Mouse (Mus musculus) lung, postnatal 25 days (tissue): ENCODE measurements at regions not wholly inside any gene's neighbourhood (a gene's known extent, or its start where the extent isn't known, plus 50 kb on each side); places are given as distances from the start of the nearest gene placed in this dataset.

Experiments
- DNase-seq: peaks from one replicate; pipeline ENCODE4 v3.0.0; 2022; ENCODE audit warnings: low spot score

DNA sequence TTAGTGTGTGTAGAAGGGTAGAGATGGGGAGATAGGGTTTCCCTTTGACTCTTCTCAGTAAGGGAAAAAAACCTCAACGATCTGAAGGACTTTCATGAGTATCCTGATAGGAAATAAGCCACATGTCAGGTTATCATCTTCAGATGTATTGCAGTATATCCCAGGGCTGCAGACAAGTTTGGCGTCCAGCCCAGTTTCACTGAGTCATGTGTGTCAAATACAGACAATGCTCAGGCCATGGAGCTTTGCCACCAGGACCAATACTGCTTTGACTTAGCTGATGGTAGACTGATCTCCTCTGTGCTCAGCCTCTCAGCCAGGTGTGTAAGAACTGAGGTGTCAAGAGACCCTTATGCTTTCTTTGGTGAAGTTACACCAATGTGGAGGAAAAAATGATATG is 62.9 kb downstream of the Cst10 start:
- DNase-seq = no peak

DNA sequence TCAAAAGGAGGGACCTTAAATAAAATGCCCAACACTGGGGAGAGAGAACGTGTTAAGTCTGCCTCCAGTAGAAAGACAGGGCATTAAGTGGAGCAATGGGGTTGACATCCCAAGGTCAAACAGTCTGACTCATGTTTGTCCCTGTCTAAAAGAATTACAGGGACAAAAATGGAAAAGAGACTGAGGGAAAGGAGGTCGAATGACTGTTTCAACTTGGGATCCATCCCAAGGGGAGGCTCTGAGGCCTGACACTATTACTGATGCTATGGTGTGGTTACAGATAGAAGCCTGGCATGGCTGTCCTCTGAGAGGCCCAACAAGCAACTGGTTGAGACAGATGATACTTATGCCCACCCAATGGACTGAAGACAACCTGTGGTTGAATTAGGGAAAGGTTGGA is 67.6 kb downstream of the Cst10 start:
- DNase-seq = no peak

DNA sequence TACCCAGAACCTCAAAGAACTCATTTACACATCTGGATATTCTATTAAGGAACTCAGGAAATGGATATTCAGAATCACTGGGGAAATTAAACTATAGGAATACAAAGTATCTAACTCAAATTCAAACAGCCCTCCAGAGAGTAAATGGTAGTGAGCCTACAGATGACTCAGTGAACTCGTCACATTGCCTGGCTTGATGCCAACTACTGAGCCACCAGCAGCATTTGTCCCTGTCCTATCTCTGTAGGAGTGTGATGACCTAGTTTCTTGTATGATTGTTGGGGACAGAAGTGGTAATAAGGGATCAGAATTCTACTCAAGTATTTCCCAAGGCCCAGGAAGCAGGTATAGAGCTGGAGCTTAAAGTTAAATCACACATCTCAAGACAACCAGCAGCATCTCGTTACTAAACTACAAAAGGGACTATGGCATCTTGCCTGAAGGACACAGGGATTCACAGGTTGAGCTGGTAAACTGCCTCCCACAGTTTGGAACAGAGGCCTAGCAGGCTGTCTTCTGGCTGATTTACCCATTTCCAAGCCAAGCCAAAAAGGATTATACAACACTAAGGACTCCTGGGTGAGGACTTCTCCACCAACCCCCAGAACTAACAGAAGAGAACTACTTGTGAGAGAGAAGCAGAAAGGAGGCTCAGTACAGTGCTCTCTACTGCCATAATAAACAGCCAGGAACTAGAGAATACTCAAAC is 88.6 kb downstream of the Cst10 start:
- no peak for DNase-seq

DNA sequence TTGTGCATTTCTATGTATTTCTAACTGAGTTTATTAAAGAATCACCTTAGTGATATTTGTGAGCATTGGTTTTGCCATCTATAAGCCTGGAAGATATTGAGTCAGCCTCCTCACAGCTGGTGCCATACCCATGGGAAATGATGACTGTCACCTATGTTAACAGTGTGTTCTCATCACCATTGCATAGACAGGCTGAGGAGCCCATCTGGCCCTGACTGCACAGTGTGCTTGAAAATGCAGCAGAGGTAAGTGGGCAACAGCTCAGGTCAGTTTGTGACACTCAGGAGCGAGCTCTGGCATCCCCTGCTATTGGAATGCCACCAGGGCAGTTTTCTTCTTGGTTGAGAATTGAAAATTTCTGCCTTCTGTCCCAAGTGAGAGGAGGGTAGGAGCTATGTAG is 108.0 kb downstream of the Cst10 start:
- DNase-seq = no peak

DNA sequence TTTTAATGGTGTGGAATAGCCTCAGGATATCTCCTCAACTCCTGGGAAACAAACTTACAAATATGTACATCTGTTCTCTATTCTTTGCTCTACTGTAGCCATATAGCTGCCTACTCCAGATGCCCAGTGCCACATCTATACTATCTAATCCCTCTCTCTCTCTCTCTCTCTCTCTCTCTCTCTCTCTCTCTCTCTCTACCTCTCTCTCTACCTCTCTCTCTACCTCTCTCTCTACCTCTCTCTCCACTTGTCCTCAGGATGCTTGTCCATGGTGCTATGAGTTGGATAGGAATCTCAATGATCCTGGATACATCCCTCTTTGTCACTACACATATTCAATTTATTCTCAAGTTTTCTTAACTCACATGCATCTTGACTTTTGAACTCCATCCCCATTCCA is 119.6 kb downstream of the Cst10 start:
- DNase-seq = no peak

DNA sequence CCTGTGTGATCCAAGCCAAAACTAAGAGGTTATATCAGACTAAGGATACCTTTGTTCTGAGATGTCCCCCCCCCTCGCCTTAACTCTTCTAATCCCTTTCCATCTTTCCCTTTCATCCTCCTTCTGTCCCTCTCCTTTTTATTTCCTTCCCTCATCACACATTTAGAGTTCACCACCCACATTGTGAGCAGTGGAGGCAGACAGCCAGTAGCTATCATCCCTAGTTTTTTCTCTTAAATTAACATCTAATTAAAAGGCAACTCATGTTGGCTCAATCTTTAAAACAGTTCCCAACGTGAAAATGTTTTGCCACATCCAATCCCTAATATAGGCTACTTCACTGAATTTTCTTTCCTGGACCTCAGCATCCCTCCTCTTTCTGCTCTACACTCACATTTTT is 138.0 kb downstream of the Cst10 start:
- no peak for DNase-seq

DNA sequence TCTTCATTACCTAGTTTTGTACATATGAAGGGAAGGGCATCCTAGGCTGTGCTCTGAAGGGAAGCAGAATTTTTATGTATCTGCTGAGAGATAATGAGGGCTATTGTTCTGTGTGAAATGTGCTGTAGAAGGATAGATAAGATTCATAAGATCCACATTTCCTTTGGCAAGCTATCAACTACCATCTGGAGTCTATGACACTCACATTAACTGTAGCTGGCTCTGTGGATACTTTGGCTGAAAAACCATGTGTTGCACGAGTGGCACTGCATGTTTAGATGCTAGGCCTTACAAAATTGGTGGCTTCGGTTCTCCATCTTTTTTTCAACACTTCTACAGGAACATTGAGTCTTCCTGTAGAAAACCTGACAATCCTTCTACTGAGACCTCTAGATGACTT is 140.9 kb downstream of the Cst10 start:
- DNase-seq = no peak

DNA sequence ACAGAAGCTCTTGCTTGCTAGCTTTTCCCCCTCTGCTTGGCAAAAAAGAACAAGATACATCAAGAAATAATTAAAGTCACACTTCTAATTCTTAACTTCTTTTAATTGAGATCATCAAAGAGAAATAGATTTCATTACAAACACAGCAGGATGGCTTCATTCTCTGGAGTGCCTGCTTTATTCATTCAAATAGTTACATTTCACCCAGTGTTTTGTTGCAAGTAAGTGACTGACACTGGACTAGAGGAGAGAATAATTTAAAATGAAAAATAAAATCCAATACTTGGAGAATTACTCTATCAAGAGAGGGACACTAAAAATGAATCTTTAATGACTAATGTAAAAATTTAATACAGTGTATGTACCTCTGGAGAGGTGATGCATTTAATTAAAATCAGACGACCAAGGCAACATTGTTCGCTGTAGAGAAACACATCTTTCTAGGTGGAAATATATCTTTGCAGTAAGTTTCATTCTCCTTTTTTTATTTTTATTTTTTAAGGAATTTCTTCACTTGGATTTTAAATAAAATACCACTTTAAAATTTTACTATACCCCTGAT is 141.9 kb downstream of the Cst10 start:
- DNase-seq = no peak

DNA sequence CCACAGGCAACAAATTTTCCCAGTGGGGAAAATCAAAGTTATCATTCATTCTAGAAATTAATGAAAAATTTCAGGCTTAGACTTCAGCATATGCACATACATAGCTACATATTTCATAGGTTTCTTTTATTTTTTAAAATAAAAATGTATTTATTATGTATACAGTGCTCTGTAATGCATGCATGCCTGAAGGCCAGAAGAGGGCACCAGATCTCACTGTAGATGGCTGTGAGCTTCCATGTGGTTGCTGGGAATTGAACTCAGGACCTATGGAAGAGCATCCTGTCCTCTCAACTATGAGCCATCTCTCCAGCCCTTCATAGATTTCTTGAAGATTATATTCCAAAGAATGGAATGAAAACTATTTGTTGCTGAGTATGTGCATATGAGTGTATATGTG is 150.4 kb downstream of the Cst10 start:
- no peak for DNase-seq

DNA sequence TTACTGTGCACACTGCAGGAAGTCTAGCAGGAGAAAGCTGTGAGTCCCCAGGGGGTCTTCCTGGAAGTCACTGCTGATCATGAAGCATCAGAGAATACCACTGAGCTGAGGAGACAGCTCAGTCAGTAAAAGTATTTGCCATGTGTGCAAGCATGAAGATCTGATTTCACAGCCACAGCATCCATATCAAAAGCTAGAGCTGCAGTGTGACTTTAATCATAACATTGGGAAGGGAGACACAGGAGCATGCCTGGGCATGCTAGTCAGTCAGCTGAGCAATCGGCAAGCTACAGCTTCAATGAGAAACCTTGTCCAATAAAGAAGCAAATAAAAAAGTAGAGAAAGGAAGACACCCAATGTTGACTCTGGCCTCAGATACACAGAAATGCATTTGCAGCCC is 168.9 kb downstream of the Cst10 start:
- no peak for DNase-seq

DNA sequence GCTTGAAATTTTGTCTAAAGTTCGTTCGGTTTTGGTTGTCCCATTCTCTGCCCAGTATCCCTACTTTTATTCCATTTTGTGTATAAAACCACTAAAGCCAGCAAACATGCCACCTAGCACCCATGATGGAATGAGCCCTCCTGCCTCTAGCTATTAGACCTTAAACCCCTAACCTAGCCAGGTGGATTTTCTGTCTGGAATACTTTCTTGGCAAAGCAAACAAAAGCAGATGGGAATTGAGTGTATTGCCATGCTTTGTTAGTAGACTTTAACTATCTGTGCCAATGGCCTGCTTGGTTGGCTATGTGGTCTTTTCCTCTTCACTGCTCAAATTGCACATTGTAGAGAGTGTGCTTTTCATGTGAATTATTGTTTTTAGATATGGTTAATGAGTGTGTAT is 197.7 kb downstream of the Cst10 start:
- DNase-seq = no peak

DNA sequence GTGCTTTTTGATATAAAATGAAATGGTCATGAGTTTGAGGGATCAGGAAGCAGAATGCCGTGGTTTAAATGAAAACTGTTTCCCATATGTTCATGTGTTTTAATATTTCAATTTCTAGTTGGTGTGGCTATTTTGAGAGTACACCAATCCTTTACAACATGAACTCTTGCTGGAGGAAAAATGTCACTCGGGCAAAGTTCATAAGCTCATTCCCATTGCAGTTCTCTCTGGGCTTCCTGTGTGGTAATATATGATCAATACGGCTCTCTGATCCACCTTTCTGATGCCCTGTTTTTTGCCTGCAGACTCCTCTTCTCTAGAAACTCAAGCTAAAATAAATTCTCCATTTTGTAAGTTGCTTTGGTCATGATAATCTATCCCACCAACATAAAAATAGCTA is 208.5 kb downstream of the Cst10 start:
- DNase-seq = no peak

DNA sequence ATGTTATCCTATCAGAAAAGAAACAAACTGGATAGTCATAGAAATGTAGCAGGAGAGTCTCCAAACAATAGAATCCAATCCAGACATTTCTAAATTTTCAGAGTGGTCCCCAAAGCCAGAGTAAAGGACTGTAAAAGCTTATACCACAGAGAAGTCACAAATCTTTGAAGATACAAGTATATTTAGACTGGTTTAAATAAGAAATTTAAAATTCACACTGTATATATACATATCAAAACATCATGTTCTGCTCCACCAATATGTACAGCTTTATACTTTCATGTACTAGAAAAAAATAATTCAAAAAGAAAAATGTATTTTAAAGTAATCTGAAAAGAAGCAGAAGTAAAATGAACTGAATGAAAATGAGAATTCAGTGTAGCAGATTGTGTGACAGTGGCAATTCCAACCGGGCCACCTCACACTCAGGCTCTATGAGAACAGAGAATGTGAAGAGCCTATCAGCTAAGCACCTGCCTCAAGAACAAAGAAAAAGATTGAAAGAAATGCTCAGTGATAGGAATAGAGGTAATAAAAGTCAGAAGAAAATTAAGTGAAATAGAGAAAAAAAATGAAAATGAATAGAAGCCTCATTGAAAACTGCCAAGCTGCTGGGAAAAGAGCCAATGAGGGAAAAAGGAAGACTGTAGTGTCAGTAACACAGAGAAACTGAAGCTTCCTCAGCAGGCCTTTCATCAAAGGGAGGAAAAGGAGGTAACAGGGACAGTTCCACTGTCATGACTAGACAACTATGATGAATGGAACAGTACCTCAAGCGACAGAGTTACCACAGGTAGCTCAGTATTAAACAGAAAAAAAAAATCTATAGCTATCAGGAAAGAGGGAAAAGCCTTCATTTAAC is 209.5 kb downstream of the Cst10 start:
- DNase-seq = no peak

DNA sequence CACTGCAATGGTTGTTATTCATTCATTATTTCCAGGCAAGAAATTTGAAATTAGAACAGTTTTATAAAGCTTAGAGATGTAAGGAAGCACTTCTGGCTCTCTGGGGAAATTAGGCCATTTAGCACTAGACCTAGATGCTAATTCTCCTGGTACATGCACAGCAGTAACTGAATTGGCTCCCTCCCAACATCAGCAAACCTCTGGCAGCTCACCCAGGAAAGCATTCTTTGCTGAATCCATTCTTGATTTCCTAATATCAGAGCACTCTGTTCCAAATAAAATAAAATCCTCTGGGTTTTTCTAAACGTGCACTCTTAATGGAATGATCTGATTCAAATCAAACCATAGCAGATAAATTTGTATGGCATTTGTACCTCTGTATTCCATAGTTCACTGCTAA is 203.4 kb upstream of the Syndig1 start:
- peak; percentile 8 for DNase-seq

DNA sequence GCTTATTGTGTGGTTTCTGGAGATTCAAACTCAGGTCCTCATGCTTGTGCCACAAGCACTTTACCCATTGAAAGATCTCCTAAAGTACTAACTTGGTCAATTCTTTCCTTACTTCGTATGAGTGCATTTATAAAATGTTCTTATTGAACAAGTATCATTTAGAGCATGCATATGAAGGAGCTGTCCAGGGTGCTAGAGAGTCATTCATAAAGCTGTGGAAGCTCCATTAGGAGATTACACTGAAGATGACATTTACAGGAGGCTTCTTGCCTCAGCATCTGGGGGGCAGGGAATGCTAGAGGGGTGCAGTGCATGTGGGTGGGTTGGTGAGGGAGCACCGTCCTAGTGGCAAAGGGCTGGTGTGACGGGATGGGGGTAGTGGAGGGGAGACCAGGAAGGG is 187.8 kb upstream of the Syndig1 start:
- DNase-seq = no peak

DNA sequence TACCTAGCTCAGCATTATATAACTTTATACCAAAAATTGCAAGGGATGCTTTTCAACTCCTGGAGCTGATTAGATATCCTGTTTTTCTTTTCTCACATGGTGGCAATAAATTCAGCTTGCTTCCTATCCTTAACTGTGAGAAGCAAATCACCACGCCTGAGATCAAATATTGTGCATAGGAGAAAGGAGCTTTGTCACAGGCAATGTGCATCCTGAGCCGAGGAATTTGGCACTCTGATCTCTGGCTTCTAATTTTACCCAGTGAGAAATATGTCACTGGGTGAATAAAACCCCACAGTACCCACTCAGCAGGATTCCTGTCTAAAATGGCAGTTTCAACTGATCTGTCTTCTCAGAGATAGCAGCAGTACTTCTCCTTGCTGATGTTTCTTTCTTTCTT is 177.2 kb upstream of the Syndig1 start:
- DNase-seq = no peak

DNA sequence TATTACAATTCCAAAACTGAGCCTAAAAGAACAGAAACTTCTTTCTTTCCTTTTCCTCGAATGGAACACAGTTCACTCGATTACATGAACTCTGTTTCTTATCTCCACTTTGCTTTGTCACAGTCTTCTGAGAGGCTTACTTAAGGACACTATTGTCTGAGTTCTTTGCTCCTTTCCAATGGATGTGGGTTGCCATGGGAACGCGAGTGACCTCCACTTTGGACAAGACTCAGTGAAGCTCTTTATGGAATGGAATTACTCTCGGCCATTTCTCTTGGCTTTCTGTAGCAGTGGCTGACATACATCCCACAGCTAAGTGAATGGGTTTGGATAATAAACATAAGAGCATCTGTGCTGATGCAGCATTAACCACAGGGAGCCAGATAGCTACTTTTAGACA is 167.9 kb upstream of the Syndig1 start:
- DNase-seq = no peak

DNA sequence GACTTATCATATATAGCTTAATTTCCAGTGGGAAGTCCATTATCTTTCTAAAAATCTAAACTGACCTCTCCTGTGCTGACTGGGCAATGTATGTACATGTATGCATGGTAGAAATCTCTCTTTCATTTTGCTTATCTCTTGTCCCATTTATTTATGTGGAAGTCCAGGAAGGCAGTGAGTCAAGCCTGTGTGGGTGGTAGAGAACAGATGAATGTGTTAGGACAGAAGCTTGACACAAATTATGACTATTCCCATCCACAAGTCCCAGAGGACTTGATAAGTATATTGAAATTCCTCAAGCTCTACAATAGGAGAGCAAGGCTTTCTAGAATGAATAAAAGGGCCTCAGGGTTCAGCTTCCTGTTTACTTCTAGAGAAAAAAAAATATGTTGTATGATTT is 164.6 kb upstream of the Syndig1 start:
- DNase-seq = no peak

DNA sequence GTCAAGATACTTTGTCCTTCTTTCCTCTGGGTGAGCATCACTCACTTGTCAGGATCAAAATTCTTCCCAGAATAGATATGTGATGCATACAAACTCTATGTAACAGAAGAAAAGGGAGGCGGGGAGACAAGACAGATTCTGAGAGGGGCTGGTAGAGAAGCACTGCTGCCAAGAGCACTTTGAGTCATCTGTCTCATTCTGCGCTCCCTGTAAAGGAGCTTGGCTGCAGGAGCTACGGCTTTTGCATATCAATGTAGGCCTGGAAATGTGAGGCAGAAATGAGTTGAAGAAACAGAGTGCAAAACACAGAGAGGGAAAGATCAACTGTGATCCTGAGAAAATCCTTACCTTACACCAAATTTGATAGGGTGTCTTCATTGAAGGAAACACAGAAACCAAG is 162.6 kb upstream of the Syndig1 start:
- DNase-seq = no peak

DNA sequence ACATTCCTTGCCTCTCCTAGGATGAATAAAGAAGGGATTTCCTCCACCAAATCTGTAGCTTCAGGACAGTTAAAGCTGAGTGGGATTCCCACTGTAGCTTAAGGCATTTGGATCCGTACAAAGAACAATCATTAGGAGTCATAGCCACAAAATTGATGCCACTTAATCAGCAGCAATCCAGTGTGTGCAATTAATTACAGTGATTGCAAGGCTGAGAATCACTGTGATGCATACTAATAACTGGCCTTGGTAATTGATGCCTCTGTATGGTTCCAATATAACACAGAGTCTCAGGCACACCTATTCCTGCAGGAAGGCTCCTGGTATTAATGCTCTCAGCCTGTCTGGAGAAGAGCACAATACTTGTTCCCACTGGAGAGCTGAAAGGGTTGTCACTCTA is 157.1 kb upstream of the Syndig1 start:
- DNase-seq = no peak

DNA sequence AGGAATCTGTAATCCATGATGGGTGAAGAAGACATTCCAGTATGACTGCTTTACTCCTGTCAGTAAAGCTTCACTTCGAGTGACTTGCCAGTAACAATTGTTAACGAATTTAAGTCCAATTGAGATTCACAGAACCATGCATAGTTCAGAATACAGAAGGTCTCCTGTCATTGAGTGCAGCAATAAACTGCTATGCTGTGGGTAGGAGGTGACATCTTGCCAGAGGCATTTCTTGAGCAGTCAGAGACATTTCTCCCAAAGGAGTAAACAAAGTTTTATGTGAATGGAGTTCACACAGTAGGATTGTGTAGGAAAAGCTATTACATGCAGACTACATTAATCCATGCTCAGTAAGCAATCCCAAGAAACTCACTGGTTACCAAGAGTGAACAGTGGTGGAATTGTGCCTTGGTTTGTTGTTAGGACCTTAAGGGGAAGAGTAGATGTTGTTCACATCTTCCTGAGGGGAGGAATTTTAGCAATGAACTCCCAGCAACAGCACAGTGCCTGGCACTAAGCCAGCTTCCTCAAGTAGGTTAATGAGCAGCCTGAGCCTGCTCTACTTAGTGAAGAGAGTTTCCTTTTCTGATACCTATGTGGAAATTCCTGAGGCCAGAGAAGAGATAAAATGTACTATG is 149.1 kb upstream of the Syndig1 start:
- DNase-seq = peak; percentile 53

DNA sequence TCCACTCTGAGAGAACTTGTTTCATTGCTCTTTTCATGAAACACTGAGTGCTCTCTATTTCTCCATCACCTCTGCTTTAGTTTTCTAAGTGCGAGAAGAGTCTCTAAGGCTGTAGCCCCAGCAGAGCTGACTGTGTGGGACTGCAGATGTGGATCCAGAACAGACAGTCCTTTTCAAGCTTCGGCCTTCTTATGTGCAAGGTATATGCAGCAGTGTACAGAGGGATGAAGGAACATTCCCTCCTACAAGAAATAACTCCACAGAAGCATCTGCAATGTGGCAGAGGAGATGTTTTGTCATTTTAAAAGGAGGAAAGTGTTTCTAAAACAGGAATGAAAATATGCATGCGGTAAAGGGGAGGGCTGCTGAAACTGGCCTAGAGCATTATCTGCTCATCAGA is 106.7 kb upstream of the Syndig1 start:
- DNase-seq = no peak

DNA sequence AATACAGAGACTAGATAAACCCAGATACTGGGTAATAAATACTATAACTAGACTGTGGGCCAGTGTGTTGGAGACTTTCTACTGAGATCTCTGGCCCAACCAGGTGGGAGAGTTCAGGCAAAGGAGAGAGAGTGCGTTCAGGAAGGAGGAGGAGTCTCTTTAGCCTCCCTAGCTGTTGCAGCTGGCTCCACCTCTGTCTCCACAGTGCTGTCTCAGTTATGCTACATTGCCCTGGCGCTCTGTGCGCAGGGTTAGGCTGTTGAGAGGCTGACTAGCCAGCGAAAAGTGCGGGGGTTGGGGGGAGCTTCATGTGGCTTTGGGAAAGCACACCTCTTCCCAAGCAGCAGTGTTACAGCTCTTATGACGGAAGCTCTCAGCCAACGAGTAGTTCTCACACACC is 104.7 kb upstream of the Syndig1 start:
- DNase-seq = no peak
